Mouse (Mus musculus) left cerebral cortex, postnatal 36 days (tissue): ENCODE measurements at regions not wholly inside any gene's neighbourhood (a gene's known extent, or its start where the extent isn't known, plus 50 kb on each side); places are given as distances from the start of the nearest gene placed in this dataset.
A peak's percentile ranks its signal among the peaks of the same experiment; 100 is the strongest.

Source experiments
- DNase-seq, 2 experiments: peaks; one replicate each; pipeline ENCODE4 v3.0.0; 2021 to 2022; ENCODE audit warnings: low spot score in 2 of 2, mixed read lengths in 1 of 2
- intact Hi-C: fragments of 180-260 bp; cut with DNase I; formaldehyde crosslinking; loops from one replicate; pipeline ENCODE4 v1.15.1; 2025

DNA sequence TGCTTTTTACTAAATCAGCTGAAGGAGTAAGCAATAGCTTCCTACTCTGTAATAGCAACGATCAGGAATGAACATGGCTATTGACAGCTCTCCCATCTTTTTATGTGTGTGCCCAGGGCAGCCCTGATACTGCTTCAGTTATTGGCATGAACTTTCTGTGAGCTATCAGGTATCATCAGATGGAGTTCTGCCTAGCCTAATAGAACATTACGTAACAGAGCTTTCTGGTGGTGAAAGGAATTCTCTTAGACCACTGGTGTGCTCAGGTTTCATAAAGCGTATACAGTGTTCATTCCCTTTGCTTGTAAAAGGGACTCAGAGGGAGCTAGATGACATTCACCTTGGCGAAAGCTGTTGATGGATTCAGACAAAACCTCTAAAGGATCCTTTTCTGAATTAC is 176.5 kb upstream of the Rnf219 start:
- intact Hi-C loops: no loop called here
- no peak for DNase-seq

DNA sequence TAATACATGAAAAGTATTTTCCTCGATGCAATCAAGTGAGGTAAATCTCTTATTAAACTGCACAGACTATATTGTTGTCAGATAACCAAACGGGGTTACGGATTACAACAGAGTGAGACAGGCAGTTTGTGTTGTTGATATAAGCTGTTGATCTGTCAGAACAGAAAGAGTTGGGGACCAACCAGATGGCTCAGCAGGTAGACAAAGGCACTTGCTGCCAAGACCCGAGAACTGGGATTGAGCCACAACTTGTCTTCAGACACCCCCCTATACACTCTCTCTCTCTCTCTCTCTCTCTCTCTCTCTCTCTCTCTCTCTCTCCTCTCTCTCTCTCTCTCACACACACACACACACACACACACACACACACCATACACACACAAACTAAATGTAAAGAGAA is 172.7 kb upstream of the Rnf219 start:
- intact Hi-C loops: no loop called here
- no peak for DNase-seq

DNA sequence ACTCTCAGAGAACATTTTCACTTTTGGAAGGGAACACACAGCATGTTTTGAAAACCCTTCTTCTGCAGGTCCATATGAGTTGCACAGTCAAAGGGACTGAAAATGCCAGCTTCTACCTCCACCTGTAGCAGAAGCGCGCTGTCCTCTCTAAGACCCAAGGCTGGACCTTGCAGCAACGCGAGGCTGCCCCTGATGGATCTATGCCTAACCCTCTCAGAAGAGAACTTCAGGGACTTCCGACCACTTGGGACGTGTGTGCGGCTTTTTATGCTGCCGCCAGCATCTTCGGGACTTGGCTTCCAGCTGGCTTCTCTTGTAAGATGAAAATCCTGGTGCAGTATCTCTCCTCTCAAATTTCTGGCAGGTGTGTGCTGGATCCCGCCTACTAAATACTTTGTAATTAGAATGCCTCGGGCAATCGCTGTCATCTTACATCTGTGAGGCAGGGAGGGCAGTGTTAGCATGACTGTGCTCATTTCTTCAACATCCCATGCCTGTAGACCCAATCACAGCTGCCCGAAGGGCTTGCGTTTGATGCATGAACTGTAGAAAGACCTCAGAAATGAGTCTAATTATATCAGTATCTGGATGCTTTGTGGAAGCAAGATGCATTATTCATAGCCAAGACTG is 171.8 kb upstream of the Rnf219 start:
- no peak for DNase-seq
- intact Hi-C loops: no loop called here

- DNase-seq: no peak
- intact Hi-C loops: no loop called here
Observed at GRCm38 (mm10) chr14:104692616-104693015, 170.2 kb upstream of the Rnf219 start.

DNA sequence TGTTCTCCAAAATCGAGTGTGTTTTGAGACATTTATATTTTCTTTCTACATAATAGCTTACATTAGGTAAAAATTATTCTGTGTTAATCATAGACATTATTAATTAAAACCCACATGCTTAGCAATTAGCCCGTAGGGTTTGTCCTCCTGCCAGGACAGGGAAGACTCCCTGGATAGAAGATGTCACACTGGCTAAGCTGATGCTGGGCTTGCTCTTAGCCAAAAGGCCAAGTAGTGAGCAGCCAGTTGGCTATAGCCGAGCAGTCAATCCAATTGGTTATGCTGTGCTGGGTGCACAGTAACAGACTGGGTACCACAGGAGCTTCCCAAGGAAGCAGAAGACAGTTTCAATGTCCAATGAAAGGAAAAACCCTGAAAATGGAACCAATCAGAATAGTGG is 166.0 kb upstream of the Rnf219 start:
- DNase-seq: no peak
- intact Hi-C loops: no loop called here

GRCm38 (mm10) chr14:104676810-104677209 is 154.4 kb upstream of the Rnf219 start:
- intact Hi-C loops: no loop called here
- no peak for DNase-seq

- no peak for DNase-seq
- intact Hi-C loops: loop anchor here (5.0 kb wide), 1 partner anchor 286 kb away; no protein-coding TSS in a partner anchor
Observed at GRCm38 (mm10) chr14:104661696-104662095, 139.3 kb upstream of the Rnf219 start.

GRCm38 (mm10) chr14:104658751-104659150 is 136.3 kb upstream of the Rnf219 start:
- no peak for DNase-seq
- intact Hi-C loops: no loop called here

- DNase-seq: no peak
- intact Hi-C loops: no loop called here
Observed at GRCm38 (mm10) chr14:104649980-104650379, 127.5 kb upstream of the Rnf219 start.

DNA sequence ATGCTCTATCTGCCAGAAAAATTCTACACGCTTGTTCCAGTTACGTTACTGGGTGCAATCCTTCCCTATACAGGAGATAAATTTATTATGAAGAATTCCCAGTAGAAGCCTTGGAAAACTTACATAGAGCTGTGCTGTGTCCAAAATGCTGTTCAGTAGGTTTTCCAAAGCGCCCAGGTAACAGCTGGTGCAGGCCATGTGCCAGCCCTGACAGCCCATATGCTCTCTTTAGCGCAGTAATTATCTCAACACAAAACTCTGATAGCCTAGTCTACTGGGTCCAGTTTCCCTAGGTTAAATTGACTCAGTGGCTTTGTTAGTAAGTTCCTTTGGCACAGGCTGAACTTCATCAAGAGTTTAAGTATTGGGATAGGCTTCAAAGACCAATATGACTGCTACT is 122.2 kb upstream of the Rnf219 start:
- DNase-seq: no peak
- intact Hi-C loops: no loop called here

DNA sequence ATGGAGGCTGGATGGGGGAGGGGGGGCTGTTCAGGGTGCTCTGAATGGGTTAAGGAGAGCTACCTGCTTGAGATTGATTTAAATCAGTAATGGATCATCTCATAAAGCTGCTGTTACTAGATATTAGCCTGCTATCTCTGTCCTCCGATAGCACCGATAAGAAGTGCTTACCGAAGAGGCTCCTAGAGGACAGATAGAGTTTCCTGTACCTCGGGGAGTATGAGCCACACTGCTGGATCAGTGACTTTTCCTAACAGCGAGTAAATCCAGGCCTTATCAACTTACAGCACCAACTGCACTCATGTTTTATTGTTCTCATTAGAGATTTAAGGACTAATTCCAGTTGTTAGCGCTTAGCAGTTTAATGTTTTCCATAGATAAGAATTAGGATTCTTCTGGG is 120.3 kb upstream of the Rnf219 start:
- intact Hi-C loops: no loop called here
- no peak for DNase-seq

DNA sequence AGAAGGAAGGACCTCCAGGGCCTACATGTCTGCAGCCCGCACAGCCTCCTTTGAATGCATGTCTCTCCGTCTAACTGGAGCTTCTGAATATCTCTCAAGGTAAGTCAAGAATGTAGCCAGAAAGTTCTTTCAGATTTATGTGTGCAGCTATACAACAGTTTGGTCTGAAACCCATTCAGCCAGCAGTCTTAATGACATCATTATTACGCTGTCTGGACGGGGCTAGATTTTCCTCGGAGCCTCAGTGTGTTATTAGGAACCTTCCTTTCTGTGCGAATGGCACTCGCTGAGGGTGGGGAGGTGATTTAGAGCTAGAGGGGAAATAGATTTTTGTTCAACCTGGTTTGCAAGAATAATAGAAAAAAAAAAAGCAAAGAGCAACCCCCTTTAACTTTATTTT is 116.9 kb upstream of the Rnf219 start:
- intact Hi-C loops: no loop called here
- DNase-seq: no peak

- no peak for DNase-seq
- intact Hi-C loops: no loop called here
Observed at GRCm38 (mm10) chr14:104611467-104611866, 89.0 kb upstream of the Rnf219 start.

DNA sequence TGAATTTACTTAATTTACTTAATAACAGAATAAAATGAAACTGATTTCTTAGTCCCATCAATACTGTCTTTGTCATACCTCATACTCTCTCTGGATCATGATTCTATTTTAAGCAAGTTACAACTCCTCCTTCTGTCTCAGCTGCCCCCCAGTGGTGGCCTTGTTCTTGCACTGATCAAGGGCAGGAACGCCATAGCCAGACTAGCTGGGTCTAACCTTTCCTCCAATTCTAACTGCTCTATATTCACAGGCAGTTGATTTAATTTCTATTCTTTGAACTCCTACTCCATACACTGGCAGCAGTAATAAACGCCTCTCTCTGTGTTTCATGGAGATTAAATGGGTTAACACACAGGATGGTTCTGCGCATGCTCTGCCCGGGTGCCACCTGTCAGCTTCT is 87.9 kb upstream of the Rnf219 start:
- intact Hi-C loops: no loop called here
- peak in 1 of 2 experiments; percentile 7 for DNase-seq

- no peak for DNase-seq
- intact Hi-C loops: no loop called here
Observed at GRCm38 (mm10) chr14:104594851-104595250, 72.4 kb upstream of the Rnf219 start.
